Mouse (Mus musculus) lung, adult 2 months (tissue): ENCODE measurements around the gene Morn4. TPM values are rescaled to one million over a fixed set of nuclear protein-coding genes. Genes with fewer than 3 reads are reported as not detected.
A peak's percentile ranks its signal among the peaks of the same experiment; 100 is the strongest.

Experiments used
- DNase-seq: peaks from one replicate; pipeline ENCODE4 v3.0.0; 2022
- H3K4me1 ChIP-seq: fragments of 200-500 bp; 2 replicates; pipeline ENCODE4 v1.6.1; 2011; ENCODE audit warnings: low read length; ENCODE audit not compliant: control insufficient read depth, insufficient read depth
- H3K4me3 ChIP-seq: fragments of 200-500 bp; replicated peaks from 2 replicates; pipeline ENCODE3; 2011; ENCODE audit warnings: low read depth, mild to moderate bottlenecking, control low read depth, low read length; ENCODE audit errors: extremely low read depth
- CTCF ChIP-seq: fragments of 200-500 bp; IDR thresholded peaks from 2 replicates; pipeline ENCODE4 v1.5.1; 2011; ENCODE audit warnings: mild to moderate bottlenecking, low read length, control low read depth; ENCODE audit not compliant: insufficient read depth
- POLR2A ChIP-seq: fragments of 200-500 bp; IDR thresholded peaks from 2 replicates; pipeline ENCODE4 v1.6.1; 2011; ENCODE audit warnings: low read depth, mild to moderate bottlenecking, control low read depth, low read length, borderline replicate concordance; ENCODE audit errors: extremely low read depth
- WGBS: fragments of 180-500 bp; shearing (Covaris S2); methylation state at CpG from one replicate; pipeline ENCODE4 v1.1.7; 2018; 5-methylcytosine and 5-hydroxymethylcytosine counted together
- polyA plus RNA-seq: library from polyadenylated mRNA; depleted of rRNA; stranded (reverse); fragments of >200 nt; gene quantifications from 2 replicates; pipeline ENCODE4 v1.2.3, GENCODE M21; 2012; rRNA removed

Morn4 gene
- polyA plus RNA-seq: 7.1 and 9.0 TPM in 2 replicates

GRCm38 (mm10) chr19:42086166-42086565, at the start of gene Morn4:
TSS of gene Morn4 (minus strand) at chr19:42086357.
- H3K4me3 ChIP-seq: peak within 1 kb of the TSS; percentile 63
- peak; percentile 57 for DNase-seq

GRCm38 (mm10) chr19:42135070-42135469, 48.9 kb upstream of the Morn4 start:
- no peak overlapping the region for H3K4me3 ChIP-seq
- H3K4me1 ChIP-seq: peaks cover 15% of the 10 kb centered on the region
- no peak for TF ChIP-seq POLR2A
- no peak for TF ChIP-seq CTCF
- no peak for DNase-seq

More at GRCm38 (mm10) chr19:42086166-42086565, at the start of gene Morn4:
- TF ChIP-seq CTCF (no peak), POLR2A (0 out of 2 replicates have a peak, but pooled peaks have one; percentile 32)
- peaks cover 5% of the 10 kb centered on the region; the same call in 1 of the 2 replicates for H3K4me1 ChIP-seq
- 2% methylated on average over 21 of the region's 21 CpGs for WGBS

- H3K4me3 ChIP-seq: no peak overlapping the region
- DNase-seq: peak; percentile 50
- peaks cover 22% of the 10 kb centered on the region for H3K4me1 ChIP-seq
- 31% methylated on average over 5 of the region's 5 CpGs for WGBS
- no peak for TF ChIP-seq CTCF
- 0 out of 2 replicates have a peak, but pooled peaks have one; percentile 7 for TF ChIP-seq POLR2A
Measured at GRCm38 (mm10) chr19:42131101-42131500, 44.9 kb upstream of the Morn4 start.

GRCm38 (mm10) chr19:42130294-42130606, 44.1 kb upstream of the Morn4 start:
- TF ChIP-seq POLR2A: no peak
- no peak for TF ChIP-seq CTCF
- 34% methylated on average over 3 of the region's 3 CpGs for WGBS
- Histone ChIP-seq H3K4me1 (peaks cover 23% of the 10 kb centered on the region), H3K4me3 (no peak overlapping the region)
- no peak for DNase-seq

GRCm38 (mm10) chr19:42129509-42130293, 43.5 kb upstream of the Morn4 start:
- DNase-seq: no peak
- TF ChIP-seq POLR2A (no peak), CTCF (no peak)
- Histone ChIP-seq H3K4me3 (peak overlapping the region; percentile 47), H3K4me1 (peaks cover 23% of the 10 kb centered on the region)
- 28% methylated on average over 14 of the region's 14 CpGs for WGBS

GRCm38 (mm10) chr19:42128787-42129508, 42.8 kb upstream of the Morn4 start, which contains the start of gene Avpi1:
TSS of gene Avpi1 (minus strand) at chr19:42129059.
- peak; percentile 100 for DNase-seq
- under 1% methylated on average over 54 of the region's 54 CpGs for WGBS
- peaks cover 23% of the 10 kb centered on the region for H3K4me1 ChIP-seq
- H3K4me3 ChIP-seq: peak within 1 kb of the TSS; percentile 92
- peak; percentile 84; the same call in 1 of the 2 replicates for TF ChIP-seq POLR2A
- TF ChIP-seq CTCF: no peak

GRCm38 (mm10) chr19:42128052-42128740, 42.0 kb upstream of the Morn4 start:
- TF ChIP-seq POLR2A (no peak), CTCF (no peak)
- 7% methylated on average over 23 of the region's 23 CpGs for WGBS
- no peak for DNase-seq
- Histone ChIP-seq H3K4me3 (peak overlapping the region; percentile 92), H3K4me1 (peaks cover 23% of the 10 kb centered on the region)

- DNase-seq: no peak
- Histone ChIP-seq H3K4me3 (peak overlapping the region; percentile 14), H3K4me1 (peaks cover 23% of the 10 kb centered on the region)
- TF ChIP-seq POLR2A (peak; percentile 7; the same call in 1 of the 2 replicates), CTCF (no peak)
- 63% methylated on average over 5 of the region's 5 CpGs for WGBS
Measured at GRCm38 (mm10) chr19:42127024-42127423, 40.9 kb upstream of the Morn4 start.

- H3K4me3 ChIP-seq: no peak overlapping the region
- TF ChIP-seq CTCF (no peak), POLR2A (no peak)
- H3K4me1 ChIP-seq: peaks cover 18% of the 10 kb centered on the region
- no peak for DNase-seq
- WGBS: 81% methylated on average over 6 of the region's 6 CpGs
Measured at GRCm38 (mm10) chr19:42126219-42126605, 40.1 kb upstream of the Morn4 start.
